Mouse (Mus musculus) intestine, embryonic 16.5 days (tissue): ENCODE measurements around the gene Klhl11. TPM values are rescaled to one million over a fixed set of nuclear protein-coding genes. Genes with fewer than 3 reads are reported as not detected.

Source experiments
- ATAC-seq: fragments of 200-750 bp; cut with Nextera tagmentation; 2 replicates; pipeline ENCODE4 v1.8.0; 2017; ENCODE audit warnings: moderate TSS enrichment, moderate library complexity
- H3K27ac ChIP-seq: fragments of 300-500 bp; sonication (generic); 2 replicates; pipeline ENCODE4 v1.5.1; 2014; ENCODE audit warnings: mild to moderate bottlenecking, low read length
- H3K27me3 ChIP-seq: fragments of 300-500 bp; sonication (generic); replicated peaks from 2 replicates; pipeline ENCODE4 v1.6.1; 2014; ENCODE audit warnings: low read length, control low read depth, mixed read lengths; ENCODE audit not compliant: control insufficient read depth, insufficient read depth
- H3K36me3 ChIP-seq: fragments of 300-500 bp; sonication (generic); 2 replicates; pipeline ENCODE4 v1.6.1; 2014; ENCODE audit warnings: low read length, control low read depth; ENCODE audit not compliant: control insufficient read depth, insufficient read depth
- H3K4me1 ChIP-seq: fragments of 300-500 bp; sonication (generic); 2 replicates; pipeline ENCODE4 v1.6.1; 2014; ENCODE audit warnings: low read length, control low read depth, mixed read lengths; ENCODE audit not compliant: control insufficient read depth, insufficient read depth
- H3K4me2 ChIP-seq: fragments of 300-500 bp; sonication (generic); 2 replicates; pipeline ENCODE4 v1.6.1; 2014; ENCODE audit warnings: low read depth, low read length, control low read depth
- H3K4me3 ChIP-seq: fragments of 300-500 bp; sonication (generic); 2 replicates; pipeline ENCODE4 v1.5.1; 2014; ENCODE audit warnings: mild to moderate bottlenecking, low read length
- H3K9ac ChIP-seq: fragments of 300-500 bp; sonication (generic); 2 replicates; pipeline ENCODE4 v1.6.1; 2014; ENCODE audit warnings: low read depth, low read length
- H3K9me3 ChIP-seq: fragments of 300-500 bp; sonication (generic); 2 replicates; pipeline ENCODE4 v1.6.1; 2016; ENCODE audit warnings: low read length, control low read depth; ENCODE audit not compliant: control insufficient read depth
- WGBS: fragments of 180-500 bp; shearing (Covaris S2); extraction: QIAGEN DNeasy Blood & Tissue Kit; methylation state at CpG from one replicate; pipeline ENCODE4 v1.1.7; 2014; 5-methylcytosine and 5-hydroxymethylcytosine counted together
- polyA plus RNA-seq: library from polyadenylated mRNA; unstranded; fragments of >200 nt; fragmentation: Nextera tagmentation; extraction: Ambion mirVana; gene quantifications from 2 replicates; pipeline ENCODE4 v1.2.1, GENCODE M21; 2015

Gene Klhl11
- 4.0 TPM in 2 replicates for polyA plus RNA-seq

DNA sequence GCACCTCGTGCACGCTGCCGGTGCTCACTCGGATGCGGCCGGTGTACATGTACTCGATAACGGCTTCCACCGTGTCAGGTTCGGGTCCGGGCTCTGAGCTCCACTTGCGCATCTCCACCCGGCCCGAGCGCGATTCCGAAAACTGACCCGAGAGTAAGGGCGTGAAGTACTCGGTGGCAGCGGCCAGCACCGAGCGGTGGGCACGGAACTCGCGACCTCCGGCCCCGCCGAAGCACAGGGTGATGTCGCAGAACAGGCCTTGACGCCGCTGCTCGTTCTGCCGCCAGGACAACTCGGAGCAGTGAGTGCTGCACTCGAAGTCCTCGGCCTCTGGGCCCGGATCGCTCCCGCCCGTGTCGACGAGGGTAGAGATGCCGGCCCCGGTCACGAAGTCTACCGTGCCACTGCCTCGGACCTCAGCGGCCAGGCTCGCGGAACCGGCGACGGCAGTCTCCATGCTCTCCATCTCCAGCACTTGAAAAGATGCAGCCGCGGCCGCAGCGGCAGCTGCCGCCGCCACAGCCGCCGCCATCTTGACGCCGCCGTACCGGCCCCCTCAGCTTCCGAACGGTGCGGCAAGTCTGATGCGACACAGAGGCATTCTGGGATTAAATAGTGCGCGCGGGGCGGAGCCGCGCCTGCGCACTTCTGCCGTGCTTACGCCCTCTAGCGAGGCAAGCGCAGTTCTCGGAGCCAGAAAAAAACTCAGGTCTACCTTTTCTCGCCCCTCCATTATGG, at the start of gene Klhl11:
Gene Klhl11, minus strand, starts transcription at position 545 of the 738 bp plus-strand sequence.
- Histone ChIP-seq H3K9ac (peak within 1 kb of the TSS; percentile 95), H3K4me2 (peak within 1 kb of the TSS; percentile 92), H3K27me3 (no peaks in the 10 kb centered on the region), H3K4me3 (peak within 1 kb of the TSS; percentile 98), H3K27ac (peak within 1 kb of the TSS; percentile 66; the same call in 1 of the 2 replicates), H3K36me3 (no peaks in the 10 kb centered on the region), H3K4me1 (peaks cover 9% of the 10 kb centered on the region; the same call in 1 of the 2 replicates), H3K9me3 (no peaks in the 10 kb centered on the region)
- peak; percentile 94 for ATAC-seq
- under 1% methylated on average over 83 of the region's 83 CpGs for whole genome bisulfite sequencing

DNA sequence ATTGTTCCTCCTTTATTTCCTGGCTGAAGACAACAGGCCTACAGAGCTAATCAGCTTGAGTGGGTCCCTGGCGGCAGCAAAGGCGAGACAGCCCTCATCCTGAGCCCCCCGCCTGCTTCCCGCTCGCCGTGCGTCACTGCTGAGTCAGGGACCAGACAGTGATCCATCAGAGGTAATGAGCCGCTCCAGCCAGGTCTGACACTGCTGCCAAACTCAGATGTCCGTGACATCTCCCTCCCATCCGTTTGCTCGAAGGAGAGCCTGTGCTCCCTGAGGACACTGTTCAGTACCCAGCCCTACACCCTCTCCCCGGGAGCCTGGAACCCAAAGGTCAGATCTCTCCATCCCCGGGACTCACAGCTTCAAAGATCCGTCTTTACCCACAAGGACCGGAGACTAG, 48.3 kb upstream of the Klhl11 start:
- H3K36me3 ChIP-seq = peaks cover 18% of the 10 kb centered on the region
- no peak for ATAC-seq
- no peak overlapping the region for H3K4me2 ChIP-seq
- H3K4me1 ChIP-seq = peaks cover 43% of the 10 kb centered on the region
- H3K9me3 ChIP-seq = no peaks in the 10 kb centered on the region
- H3K9ac ChIP-seq = no peak overlapping the region
- no peak overlapping the region for H3K4me3 ChIP-seq
- no peaks in the 10 kb centered on the region for H3K27me3 ChIP-seq
- WGBS = 71% methylated on average over 15 of the region's 15 CpGs
- no peak overlapping the region for H3K27ac ChIP-seq

DNA sequence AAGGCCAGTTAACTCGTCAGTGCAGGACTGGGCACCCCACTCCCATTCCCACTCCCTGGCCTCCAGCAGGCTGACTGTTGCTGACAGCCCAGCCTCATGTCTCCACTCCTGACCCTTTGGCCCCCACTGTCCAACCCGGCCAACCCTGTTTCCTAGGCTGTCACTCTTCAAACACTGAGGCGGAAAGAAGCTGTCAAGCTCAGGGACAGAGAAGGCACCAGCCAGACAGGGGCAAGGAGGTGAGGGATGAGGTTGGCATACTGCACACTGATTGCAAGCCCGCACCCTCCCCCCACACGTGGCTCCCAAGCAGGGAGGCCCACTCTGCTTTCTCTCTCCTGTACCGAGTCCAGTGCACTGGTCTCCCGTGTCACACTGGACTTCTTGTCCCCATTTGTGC, 46.6 kb upstream of the Klhl11 start:
- H3K27me3 ChIP-seq = no peaks in the 10 kb centered on the region
- H3K9ac ChIP-seq = no peak overlapping the region
- H3K4me3 ChIP-seq = no peak overlapping the region
- ATAC-seq = peak; percentile 14; the same call in 1 of the 2 replicates
- 57% methylated on average over 7 of the region's 7 CpGs for WGBS
- no peaks in the 10 kb centered on the region for H3K9me3 ChIP-seq
- H3K36me3 ChIP-seq = peaks cover 27% of the 10 kb centered on the region
- H3K4me1 ChIP-seq = peaks cover 27% of the 10 kb centered on the region
- H3K4me2 ChIP-seq = no peak overlapping the region
- H3K27ac ChIP-seq = peak overlapping the region; percentile 59

DNA sequence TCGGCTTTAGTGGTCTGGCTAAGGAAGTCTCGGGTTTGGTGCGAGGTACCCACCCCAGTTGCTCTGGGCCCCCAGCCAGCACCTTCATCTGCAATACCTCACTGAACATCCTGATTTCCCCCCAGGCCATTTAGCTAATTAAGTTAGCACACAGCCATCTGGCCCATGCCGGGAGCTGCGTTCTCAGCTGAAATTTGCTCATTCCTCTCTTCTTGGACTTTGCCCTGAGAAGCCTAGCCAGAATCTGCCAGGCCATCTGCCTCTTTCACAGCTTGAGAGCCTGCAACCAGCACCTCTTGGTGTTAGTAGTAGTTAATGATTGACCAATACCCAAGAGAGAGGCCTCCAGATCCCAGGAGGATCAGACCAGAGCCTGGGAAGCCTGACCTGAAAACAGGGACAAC, 45.6 kb upstream of the Klhl11 start:
- peak overlapping the region; percentile 51 for H3K27ac ChIP-seq
- ATAC-seq = peak; percentile 94
- H3K4me1 ChIP-seq = peaks cover 24% of the 10 kb centered on the region
- no peak overlapping the region for H3K4me2 ChIP-seq
- H3K36me3 ChIP-seq = peaks cover 26% of the 10 kb centered on the region
- H3K27me3 ChIP-seq = no peaks in the 10 kb centered on the region
- 35% methylated on average over 5 of the region's 5 CpGs for WGBS
- H3K9ac ChIP-seq = no peak overlapping the region
- H3K9me3 ChIP-seq = no peaks in the 10 kb centered on the region
- no peak overlapping the region for H3K4me3 ChIP-seq

DNA sequence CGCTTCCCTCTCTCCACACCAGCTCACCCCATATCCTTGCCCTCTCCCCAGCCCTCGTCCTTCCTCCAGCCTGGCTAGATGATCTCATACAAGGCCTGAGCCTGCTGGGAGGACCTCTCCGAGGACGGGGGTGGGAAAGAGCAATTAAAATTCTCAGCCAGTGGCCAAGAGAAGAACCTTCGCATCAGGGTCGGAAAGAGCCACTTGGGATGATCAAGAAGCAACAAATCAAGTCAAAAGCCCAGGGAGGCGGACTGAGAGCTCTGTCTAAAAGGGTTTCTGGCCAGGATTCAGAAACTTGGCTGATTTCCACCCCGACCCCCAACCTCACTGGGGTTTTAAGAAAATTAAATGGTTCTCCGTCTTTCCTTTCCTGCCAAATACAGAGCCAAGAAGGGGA, 43.8 kb upstream of the Klhl11 start:
- Histone ChIP-seq H3K36me3 (peaks cover 13% of the 10 kb centered on the region), H3K27ac (no peak overlapping the region), H3K27me3 (no peaks in the 10 kb centered on the region), H3K9ac (no peak overlapping the region), H3K4me3 (no peak overlapping the region), H3K9me3 (no peaks in the 10 kb centered on the region), H3K4me2 (no peak overlapping the region), H3K4me1 (peaks cover 24% of the 10 kb centered on the region)
- WGBS = 55% methylated on average over 9 of the region's 9 CpGs
- ATAC-seq = no peak

DNA sequence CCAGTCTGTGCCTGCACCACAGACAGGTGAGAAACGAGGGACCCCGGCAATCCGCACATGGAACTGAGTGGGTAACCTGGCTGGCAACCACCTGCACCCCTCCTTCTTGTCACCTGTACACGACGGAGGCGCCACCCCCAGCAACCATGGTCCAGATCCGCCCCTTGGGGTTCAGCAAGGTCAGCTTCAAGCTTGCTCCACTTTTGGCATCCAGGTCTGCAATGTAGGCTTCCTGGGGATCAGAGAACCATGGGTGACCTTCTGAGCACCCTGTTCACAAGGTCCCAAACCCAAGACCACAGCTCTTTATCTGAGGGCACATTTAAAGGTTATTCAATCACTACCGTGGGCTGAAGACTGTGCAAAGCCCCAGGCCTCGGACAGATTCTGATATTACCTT, 43.2 kb upstream of the Klhl11 start:
- no peak overlapping the region for H3K4me3 ChIP-seq
- peak overlapping the region; percentile 4; the same call in 1 of the 2 replicates for H3K27ac ChIP-seq
- H3K9me3 ChIP-seq = no peaks in the 10 kb centered on the region
- H3K9ac ChIP-seq = no peak overlapping the region
- 88% methylated on average over 9 of the region's 9 CpGs for WGBS
- H3K36me3 ChIP-seq = peaks cover 13% of the 10 kb centered on the region
- H3K4me2 ChIP-seq = no peak overlapping the region
- ATAC-seq = no peak
- H3K27me3 ChIP-seq = no peaks in the 10 kb centered on the region
- H3K4me1 ChIP-seq = peaks cover 24% of the 10 kb centered on the region

DNA sequence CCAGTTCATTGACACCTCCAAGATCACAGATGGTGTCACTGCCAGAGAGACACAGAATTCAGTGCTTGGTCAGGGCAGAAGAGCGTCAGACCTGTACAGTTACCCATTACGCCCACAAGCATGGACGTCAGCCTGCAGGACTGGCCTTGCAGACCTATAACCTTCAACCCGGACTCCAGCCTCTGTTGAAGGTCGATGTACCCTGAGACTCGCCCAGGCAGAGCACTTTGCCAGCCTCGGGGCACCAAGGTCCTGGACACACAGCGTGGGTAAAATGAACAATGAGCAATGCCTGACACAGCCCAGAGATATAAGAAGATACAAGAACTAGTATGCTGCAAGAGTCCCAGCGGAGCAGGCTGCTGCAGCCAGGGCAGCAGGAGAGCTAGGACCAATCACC, 42.5 kb upstream of the Klhl11 start:
- Histone ChIP-seq H3K4me3 (no peak overlapping the region), H3K9ac (no peak overlapping the region), H3K9me3 (no peaks in the 10 kb centered on the region), H3K4me2 (no peak overlapping the region), H3K27me3 (no peaks in the 10 kb centered on the region), H3K27ac (no peak overlapping the region), H3K4me1 (peaks cover 24% of the 10 kb centered on the region), H3K36me3 (peaks cover 11% of the 10 kb centered on the region)
- 89% methylated on average over 9 of the region's 9 CpGs for WGBS
- ATAC-seq = no peak

DNA sequence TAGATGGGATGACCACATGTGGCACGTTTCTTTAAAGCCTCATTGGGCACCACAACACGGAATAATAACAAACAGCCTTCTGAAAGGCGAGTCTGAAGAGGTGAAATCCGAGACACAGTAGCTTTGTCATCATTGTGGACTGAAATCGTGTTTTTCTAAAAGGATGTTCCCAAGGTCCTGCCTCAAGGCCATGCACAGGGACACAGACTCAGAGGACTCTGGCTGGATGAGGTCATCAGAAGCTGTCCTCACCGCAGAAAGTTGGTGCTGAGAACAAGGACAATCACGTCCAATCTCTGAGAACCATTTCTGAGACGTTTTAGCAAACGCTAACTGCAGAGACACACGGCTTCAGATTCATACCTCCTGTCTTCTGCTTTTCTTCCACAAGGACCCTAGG, 41.2 kb upstream of the Klhl11 start:
- Histone ChIP-seq H3K27me3 (no peaks in the 10 kb centered on the region), H3K4me1 (peaks cover 16% of the 10 kb centered on the region; the same call in 1 of the 2 replicates), H3K27ac (no peak overlapping the region), H3K4me3 (no peak overlapping the region), H3K9me3 (no peaks in the 10 kb centered on the region), H3K36me3 (peaks cover 11% of the 10 kb centered on the region), H3K9ac (no peak overlapping the region), H3K4me2 (no peak overlapping the region)
- WGBS = 86% methylated on average over 10 of the region's 10 CpGs
- ATAC-seq = no peak

DNA sequence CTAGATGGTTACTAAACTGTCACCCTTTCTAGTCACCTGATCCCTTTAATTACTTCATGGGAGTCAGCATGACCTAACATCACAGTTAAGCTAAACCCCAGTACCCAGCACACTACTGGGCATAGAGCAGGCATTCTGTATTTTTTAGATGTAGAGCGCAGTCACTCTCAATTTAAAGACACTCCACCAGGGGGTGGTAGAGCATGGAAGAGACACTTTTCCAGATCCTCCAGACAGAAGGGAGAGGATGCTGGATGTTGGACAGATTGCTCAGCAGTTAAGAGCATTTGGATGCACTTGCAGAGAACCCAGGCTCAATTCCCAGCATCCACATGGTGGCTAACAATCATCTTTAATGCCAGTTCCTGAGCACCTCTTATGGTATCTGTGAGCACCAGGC, 39.8 kb upstream of the Klhl11 start:
- Histone ChIP-seq H3K36me3 (peaks cover 14% of the 10 kb centered on the region), H3K4me2 (no peak overlapping the region), H3K4me1 (0 out of 2 replicates have a peak, but pooled peaks cover 5% of the 10 kb centered on the region), H3K27me3 (no peaks in the 10 kb centered on the region), H3K4me3 (no peak overlapping the region), H3K9me3 (no peaks in the 10 kb centered on the region), H3K27ac (no peak overlapping the region), H3K9ac (no peak overlapping the region)
- 92% methylated on average over 1 of the region's 1 CpGs for WGBS
- no peak for ATAC-seq
